Mouse (Mus musculus) gastrocnemius, adult 18-20 months (tissue): ENCODE results near the gene Ogfrl1. TPM values are rescaled to one million over a fixed set of nuclear protein-coding genes. Genes with fewer than 3 reads are reported as not detected.
"Not testable (repeated sequence)": the region's sequence is repeated elsewhere in the genome, so short reads cannot be mapped to it uniquely, and the experiment has no call there.

ENCODE experiments used
- DNase-seq: peaks from one replicate; pipeline ENCODE4 v3.0.0; 2021; ENCODE audit warnings: low spot score
- long read RNA-seq, 2 experiments: library from polyadenylated mRNA; stranded (forward); transcript quantifications; one replicate each; pipeline ENCODE4 v2.0.0; 2021
- total RNA-seq, 2 experiments: library from RNA; stranded (reverse); gene quantifications; 2 replicates each; pipeline ENCODE4 v1.2.3; 2021

Ogfrl1 gene
- total RNA-seq = 1 to 10 TPM; 5.7 to 6.1 TPM
- long read RNA-seq, experiment 1, full-length matches to known transcripts = 19 of 26 reads
- long read RNA-seq, experiment 1, partial matches to known transcripts = 0 of 26 reads
- long read RNA-seq, experiment 1, other reads (novel, unspliced or antisense) = 7 of 26 reads
- long read RNA-seq, experiment 2, full-length matches to known transcripts = 9 of 15 reads
- long read RNA-seq, experiment 2, partial matches to known transcripts = 0 of 15 reads
- long read RNA-seq, experiment 2, other reads (novel, unspliced or antisense) = 6 of 15 reads

DNA sequence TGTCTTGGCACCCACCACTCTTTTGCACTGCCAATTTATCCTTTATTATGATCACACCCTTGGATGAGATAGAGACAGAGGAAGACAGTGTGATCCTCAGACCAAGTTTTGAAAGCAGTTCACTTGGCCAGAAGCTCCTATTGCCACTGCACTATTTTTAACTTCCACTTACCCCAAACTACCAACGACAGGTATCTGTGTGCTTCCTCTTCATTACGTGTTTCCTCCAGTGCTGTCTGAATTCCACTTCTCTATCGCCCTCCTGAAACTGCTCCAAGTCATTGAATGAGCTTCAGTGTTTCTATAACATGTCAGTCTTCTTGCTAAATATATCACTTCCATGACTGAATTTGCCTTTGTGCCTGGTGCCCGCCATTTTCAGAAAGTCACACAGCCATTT is at the start of gene Ogfrl1:
TSS of gene Ogfrl1 (minus strand) at position 150 of the 400 bp plus-strand sequence.
- DNase-seq = no peak

DNA sequence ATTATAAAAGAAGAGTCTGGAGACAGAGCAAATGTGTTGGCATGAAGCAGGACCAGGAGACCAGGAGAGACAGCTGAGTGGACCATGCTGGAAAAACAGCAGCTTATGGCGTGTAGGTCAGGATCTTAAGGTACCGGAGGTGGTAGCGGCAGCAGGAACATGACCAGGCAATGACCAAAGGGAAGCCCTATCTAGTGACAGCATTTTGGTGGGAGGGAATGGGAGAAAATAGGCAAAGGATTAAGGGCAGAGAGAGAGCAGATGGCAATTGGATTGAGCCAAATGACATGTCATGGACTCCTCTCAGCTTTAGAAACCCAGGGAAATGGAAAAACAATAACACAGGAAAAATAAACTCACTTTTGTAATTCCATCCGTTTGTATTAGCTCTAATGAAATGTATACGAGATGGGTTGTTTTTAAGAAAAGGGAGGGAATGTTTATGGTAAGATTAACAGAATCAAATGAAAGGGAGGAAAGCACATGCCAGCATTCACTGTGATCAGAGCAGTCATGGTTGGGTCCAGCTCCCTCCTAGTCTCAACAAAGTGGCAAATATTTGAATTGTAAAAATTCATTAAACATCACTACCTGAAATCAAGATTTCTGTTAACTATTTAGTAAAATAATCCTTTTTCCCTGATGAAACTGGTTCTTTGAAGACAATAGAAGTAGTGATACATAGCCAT is 48.3 kb upstream of the Ogfrl1 start:
- DNase-seq = no peak

DNA sequence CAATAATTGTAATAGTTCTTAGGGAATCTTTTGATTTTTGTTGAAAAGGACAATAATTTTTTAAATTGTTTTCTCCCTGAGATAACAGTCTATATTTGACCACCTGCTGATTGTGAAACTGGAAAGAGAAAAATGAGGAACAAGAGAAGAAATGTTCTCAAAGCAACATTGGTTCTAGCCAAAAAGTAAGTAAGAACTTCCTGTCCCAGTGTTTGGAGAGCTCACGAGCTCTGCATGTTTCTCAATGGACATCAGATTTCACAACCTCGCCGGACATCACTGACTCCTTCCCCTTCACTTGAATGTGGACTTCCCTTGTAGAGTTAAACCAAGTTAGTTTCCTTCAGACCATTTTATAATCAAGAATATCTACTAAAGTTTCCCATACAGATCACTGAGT is 36.0 kb upstream of the Ogfrl1 start:
- peak; percentile 41 for DNase-seq

DNA sequence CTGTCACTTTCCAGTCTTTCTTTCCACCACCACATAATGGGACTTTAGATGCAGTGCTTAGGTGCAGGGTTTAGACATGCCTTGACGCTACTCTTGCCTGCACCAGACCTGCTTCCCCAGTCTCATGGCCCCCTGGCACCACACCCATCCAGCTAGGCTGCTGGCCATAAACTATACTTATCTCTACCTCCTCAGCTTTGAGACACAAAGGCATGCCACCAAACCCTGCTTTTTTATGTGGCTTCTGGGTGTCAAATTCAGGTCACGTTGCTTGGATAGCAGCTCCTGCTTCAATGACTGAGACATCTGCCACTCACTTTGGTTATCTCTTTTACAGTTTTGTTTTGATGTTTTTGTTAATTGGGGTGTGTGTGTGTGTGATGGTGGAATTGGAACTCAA is 28.9 kb upstream of the Ogfrl1 start:
- DNase-seq = no peak

DNA sequence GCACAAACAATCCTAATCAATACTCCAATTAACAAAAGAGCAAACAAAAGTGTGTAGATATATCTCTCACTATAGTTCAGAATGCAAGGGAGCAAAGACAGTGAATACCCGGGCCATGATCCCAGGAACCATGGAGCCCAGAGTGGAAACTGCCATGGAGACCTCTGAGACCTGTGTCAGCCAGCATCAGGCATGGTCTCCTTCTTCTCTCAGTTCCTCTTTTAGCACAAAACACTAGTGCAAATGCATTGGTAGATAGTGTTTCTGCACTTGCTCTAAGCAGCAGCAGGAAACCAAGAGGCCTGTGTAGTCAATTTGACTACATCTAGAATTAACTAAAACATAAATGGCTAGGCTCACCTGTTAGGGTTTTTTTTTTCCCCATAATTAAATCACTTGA is 21.4 kb upstream of the Ogfrl1 start:
- no peak for DNase-seq

DNA sequence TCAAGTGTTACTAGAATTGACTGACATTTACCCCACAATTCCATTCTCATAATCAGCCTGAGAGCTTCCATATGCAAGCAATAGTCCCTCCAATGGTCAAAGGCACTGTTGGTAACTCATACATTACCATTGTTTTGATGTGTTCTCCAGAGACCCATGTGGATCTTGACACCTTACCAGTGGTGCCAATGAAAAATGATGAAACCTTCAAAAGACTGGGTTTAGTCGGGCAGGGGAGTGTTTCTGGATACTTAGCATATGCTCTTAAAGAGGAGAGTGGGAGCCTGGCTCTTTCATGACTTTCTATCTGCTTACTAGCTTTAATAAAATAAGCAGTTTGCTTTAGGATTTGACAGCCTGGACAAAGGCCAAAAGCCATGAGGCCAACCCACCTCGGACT is 20.5 kb upstream of the Ogfrl1 start:
- DNase-seq = no peak

DNA sequence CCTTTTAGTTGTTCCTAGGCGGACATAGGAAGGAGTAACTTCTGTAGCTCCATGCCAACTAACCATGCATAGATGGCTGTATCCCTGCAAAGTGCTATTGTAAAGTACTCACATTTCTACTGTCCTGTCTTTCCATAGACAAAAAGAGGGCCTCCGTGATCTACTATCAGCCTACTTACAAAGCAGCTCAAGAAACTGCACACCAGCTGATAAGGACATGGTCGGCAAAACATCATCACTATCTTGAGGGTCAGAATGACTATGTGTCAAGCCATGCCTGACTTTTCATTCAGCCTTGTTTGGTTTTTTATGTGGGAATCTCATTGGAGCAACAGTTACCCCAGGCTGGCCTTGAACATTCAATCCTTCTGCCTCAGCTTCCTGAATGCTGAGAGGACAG is 20.0 kb upstream of the Ogfrl1 start:
- DNase-seq = no peak

DNA sequence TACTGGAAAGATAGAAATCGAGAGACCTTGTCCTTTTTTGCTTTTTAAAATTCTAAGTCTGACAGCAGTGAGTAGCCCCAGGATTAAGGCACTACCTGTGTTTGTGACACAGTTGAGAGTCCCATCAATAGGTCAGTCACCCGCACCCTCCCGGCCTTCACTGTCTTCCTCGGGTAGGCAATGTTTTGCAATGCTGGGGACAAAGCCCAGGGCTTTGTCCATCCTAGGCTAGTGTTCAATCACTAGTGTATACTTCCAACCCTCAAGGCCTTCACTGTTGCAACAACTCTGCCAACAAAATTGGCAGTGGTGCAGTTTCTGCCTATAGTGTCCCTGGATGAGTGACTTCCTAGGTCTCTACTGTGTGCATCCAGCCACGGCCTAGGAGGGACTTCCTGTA is 14.0 kb upstream of the Ogfrl1 start:
- DNase-seq = no peak

DNA sequence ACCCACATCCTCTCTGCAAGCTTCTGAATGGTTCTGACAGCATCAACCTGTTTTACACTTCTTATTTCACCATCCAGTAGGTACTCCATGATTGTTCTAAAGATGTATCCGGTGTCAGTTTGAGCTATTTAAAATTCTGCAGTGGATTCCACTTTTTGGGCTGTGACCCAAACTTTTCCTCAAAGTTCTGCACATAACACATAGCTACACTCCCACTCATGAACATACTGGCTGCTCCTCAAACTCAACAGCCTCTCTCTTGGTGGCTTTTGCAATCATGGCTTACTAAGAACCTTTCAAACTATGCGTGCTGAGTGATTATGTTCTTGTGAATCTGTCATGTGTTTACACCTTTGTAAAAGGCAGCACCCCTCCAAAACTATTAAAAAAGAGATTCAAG is 12.4 kb upstream of the Ogfrl1 start:
- no peak for DNase-seq

DNA sequence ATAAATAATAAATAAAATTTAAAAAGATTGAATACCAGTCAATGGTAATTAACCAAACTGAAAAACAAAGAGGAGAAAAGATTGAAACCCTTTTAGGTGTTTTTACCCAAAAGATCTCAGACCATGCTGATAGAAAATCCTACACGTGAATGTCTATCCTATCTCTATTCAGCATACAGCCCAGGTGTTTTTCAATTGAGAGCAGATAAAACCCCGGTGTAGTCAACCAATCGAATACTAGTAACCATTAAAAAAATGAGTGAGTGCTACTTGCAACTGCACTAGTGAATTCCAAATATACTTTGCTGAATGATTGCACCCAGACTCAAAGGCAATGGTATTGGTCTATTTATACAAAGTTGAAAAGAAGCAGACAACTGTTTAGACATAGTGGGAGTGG is 4.8 kb upstream of the Ogfrl1 start:
- no peak for DNase-seq

DNA sequence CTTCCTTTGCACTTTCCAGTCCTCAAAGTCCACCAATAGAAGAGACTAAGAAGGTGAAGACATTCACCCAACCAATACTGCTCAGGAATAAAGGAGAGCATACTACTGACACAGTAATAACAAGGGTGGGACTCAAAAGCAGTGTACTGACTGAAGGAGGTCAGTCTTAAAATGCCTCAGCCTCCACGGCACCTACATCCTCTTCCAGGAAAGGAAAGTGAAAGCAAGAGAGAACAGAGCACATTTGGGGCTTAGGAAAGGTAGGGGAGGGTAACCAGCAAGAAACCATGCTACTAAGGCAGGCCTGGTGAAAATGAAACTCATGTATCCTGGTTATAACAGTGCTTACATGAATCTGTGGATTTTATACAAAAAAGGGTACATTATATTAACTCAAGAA is 2.0 kb upstream of the Ogfrl1 start:
- no peak for DNase-seq

DNA sequence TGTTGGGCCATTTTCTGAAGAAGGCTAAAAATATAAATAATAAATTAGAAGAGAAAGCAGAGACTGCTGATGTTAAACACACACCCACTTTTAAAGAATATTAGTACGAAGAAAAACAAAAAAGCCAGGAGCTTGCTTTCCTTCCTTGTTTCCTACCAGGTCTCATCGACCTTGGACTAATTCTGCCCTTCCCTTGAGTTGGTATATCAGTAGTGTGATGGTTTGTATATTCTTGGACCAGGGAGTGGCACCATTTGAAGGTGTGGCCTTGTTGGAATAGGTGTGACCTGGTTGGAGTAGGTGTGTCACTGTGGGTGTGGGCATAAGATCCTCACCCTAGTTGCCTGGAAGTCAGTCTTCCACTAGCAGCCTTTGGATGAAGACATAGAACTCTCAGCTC is 3.2 kb downstream of the Ogfrl1 start:
- DNase-seq = not testable (repeated sequence)

DNA sequence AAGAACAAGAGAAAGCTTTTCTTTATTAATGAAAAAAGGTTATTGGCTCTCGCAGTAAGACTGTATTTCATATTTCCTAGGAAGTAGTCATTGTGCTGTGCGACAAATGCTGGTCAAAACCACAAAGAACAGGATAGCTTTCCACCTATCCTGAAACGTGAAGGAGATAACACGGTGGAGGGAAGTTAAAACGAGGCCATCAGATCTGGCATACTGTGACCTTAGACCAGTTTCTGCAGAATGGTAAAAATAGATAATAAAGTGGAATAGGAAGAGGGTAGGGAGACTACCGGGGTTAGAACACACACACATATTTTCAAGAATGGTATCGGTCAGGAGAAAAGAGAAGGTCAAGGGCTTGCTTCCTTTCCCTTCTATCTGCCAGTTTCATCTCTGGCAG is 5.8 kb downstream of the Ogfrl1 start:
- DNase-seq = no peak

DNA sequence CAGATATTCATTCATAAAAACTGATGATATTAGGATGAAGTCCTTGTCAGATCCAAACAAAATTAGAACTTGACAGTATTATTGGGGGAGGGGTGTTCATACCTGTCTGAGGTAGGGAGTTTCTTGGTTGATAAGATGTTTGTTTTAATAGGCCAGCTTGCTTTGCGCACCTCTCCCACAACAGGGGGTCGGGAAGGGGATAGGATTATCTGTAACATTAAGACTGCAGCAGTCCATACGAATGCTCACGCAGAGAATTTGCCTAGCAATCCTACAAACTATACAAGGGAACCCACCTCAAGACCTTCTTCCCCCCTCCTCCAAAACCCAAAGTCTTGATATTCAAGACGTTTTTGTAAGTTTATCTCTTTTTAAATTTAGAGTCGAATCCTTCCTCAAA is 13.2 kb downstream of the Ogfrl1 start:
- no peak for DNase-seq

DNA sequence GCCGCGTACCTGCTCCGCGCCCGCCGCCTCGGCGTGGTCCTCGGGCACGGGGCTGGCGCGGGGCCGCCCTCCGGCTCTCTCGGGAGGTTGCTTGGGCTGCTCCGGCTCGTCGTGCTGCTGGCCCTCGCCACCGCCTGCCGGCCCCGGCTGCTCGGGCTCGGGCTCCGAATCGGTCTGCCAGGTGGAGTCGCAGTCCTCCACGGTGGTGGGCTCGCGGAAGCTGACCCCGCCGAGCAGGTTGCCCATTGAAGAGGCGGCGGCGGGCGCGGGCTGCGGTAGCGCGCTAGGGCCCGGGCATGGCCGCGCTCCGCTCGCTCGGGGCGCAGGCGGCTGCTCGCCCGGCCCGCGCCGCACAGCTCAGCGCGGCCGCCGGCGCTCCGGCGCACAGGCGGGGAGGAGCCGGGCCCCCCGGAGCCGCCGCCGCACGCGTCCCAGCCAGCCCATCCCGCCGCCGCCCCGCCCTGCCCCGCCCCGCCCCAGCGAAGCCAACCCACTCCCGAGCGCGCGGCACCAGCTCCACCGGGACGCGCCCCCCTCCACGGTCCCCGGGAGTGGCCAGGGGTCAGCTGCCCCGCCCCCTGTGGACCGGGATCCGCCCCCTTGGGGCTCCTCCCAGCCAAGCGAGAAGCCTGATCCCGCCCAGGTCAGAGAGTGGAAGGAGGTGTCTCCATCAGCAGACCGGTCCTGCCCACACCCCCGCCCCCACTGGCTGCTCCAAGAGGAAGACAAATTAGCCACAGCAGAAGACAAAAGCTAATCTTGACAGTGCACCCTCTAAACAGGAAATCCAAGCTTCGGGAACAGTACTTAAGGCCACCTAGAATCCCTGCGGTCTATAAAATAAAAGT is 14.5 kb downstream of the Ogfrl1 start:
- peak; percentile 99 for DNase-seq

DNA sequence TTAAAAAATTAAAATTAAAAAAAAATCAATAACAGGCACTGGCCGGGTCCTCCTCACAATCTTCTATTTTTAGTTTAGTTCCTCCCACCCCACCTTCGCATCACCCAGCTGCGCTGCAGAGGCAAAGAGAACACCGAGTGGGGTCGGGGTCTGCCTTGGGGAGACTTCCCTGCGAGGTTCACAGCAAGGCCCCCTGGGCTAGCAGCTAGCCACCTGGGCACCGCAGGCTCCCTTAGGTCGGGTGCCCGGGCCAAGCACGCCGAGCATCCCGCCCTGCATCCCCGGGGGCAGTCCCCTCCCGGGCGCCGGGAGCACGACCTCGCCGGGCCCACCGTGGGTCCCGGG is 15.1 kb downstream of the Ogfrl1 start:
- no peak for DNase-seq

DNA sequence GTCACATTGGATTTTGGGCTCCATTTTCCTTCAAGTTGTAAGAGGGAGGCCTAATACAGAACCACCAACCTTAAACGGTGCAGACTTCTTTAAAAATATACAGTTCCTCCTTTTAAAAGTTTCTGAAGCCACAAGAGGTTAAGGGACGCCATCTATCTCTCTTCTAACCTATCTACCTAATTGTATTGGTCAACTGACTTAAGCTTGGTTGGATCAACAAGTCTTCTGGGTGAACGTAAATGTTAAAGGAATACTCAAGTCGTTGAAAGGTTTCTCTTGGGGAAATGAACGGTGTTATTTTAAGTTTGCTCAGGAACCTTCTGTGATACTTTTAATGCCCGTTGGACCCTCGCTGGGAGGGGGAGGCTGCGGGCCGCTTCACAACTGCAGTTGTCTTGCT is 15.5 kb downstream of the Ogfrl1 start:
- no peak for DNase-seq

DNA sequence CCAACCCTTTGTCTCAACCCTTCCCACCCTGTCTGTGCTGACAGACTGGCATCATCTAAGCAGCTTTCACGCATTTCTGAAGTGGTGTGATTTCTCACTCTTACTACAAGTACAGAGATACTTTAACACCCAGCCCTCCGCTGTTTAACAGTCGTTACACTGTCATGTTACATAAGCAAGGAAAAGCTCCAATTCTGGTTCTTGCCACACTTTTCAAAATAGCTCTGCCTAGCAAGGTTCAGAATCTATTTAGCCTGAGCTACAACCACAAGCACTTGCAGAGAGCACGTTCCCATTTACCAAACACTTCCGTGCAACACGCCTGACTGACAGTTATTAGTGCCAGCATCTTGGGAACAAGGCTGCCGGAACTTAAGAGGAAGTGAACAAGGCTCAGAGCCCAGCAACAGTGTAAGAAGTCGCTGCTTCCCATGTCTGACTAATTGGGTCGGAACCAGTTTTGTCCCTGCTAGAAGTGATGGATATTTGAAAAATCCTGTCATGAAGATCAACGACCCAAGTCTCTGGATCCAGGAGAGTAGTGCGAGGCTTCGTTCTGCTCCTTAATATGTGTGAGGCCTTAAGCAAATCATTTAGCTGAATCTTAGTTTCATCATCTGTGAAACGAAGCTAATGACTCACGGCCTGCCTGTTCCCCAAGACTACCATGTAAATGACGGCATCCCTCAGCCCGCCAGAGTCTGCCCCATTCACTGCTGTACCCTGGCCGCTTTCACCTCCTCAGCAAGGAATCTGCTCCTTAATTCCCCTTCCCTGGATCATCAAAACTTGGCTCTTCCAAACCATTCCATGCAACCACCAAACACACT is 17.4 kb downstream of the Ogfrl1 start:
- peak; percentile 4 for DNase-seq

DNA sequence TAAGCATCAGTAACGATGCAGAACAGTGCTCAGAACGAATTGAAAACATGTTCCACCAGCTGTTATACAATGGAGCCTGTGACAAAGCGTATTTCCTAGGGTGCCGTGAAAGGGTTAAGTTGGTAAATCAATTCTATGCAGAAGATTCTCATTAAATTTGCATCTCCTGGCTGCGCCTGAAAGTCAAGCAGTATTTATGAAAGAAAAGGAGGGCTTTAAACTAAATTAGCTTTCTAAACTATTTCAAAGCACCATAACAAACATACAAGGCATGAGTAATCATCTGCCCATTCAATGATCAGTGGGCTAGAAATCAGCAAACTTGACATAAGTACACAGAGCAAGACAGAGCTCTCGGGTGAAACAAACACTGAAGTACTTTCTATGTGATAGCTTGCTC is 18.3 kb downstream of the Ogfrl1 start:
- DNase-seq = no peak

DNA sequence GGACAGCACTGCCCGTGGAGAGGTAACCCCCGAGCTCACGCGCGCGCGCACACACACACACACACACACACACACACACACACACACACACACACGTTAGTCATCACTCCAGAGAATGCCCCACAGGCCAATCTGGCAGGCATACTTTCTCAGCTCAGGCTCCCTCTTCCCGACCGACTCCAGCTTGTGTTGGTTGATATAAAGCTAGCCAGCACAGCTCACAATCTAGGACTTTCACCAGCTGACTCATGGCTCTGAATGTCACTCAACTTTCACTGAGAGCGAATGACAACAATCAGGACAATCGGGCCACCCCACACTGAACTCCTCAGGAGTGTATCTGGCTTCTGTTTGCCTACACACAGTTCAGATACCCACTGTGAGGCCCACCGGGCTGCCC is 20.0 kb downstream of the Ogfrl1 start:
- no peak for DNase-seq

DNA sequence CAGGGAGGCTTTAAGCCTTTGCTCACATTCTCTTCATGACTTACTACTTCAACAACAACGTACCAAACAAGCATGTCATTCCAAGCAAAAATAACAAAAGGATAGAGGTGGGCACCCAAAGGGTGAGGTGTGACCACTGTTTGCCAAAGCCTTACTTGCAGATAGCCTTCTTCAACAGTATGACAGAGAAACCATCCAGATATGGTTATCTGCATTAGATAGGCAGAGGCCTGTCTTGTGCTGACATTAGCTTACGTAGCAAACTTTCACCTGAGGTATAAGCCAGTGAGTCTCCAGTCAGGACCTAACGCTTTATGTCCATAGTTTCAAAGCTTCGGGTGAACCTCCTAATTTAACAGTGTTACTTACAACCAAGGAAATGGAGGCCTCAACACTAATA is 23.4 kb downstream of the Ogfrl1 start:
- no peak for DNase-seq

DNA sequence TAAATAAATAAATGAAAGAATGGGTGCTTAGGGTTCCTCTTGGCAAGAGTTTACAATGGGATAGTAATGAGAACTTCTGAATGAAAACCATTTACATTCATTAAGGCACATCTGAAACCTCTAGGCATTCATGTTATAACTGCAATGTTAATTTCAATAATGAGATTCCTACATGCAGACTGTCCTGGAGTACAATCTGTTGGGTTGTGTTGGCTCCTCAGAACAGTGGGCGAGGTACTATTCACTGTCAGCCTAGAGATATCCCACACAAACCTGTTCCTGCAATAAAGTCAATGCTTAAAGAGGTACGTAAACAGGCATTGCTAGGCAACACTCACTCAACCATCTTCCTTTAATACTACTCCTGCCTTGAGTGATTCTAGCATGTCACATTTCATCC is 32.0 kb downstream of the Ogfrl1 start:
- no peak for DNase-seq
